Mouse (Mus musculus): Measurements from ENCODE around the gene Cygb.

DNA sequence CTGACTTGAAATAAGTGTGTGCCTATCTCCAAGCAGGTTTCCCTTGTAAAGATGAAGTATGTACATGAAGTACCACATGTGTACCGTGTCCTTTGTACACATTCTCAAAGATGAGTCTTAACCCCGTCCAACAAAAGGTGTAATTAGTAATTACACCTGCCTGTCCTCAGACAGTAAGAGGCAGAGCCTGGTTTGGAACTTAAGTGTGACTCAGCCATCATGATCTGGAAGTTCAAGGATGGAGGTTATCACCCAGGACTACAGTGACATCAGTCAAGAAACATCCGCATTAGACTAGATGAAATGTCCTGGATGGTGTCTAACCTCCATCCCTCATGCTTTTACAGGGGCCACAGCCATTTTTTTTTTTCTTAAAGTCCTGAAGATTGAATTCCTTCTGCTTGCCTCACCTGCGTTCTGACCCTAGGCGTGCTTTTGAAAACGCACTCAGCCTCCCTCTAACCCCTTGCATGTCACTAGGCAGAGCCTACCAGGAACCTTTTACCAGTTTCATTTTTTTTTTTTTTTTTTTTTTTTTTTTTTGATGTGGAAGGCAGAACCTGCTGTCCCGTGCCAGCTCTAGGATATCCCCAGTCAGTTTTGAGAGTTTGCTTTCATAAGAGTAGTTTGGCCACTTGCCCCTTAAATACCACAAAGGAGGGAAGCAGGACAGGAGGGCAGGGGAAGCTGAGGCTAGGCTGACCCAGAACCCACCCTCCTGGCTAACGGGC, 23.8 kb upstream of the Cygb start:
- TF ChIP-seq ETS1 (conservative IDR thresholded peaks at IDR 0.05; ENCODE audit: low read depth, low read length): no peak
- no peak for TF ChIP-seq CTCF (conservative IDR thresholded peaks at IDR 0.05 in 1 of 2, IDR thresholded peaks at IDR 0.05 in 1 of 2; ENCODE audit: low read depth in 2 of 2, low read length in 2 of 2)
- TF ChIP-seq POLR2A (IDR thresholded peaks at IDR 0.05; ENCODE audit: low read depth, low read length): peak; percentile 34; the same call in 1 of the 2 replicates
- no peak; the same call in 1 of the 2 replicates for TF ChIP-seq POLR2AphosphoS2 (IDR thresholded peaks at IDR 0.05; ENCODE audit: low read depth, low read length)
- TF ChIP-seq CHD2 (IDR thresholded peaks at IDR 0.05; ENCODE audit: low read length): no peak
- no peak for TF ChIP-seq GABPA (IDR thresholded peaks at IDR 0.05; ENCODE audit: insufficient replicate concordance, low read depth, low read length)
- no peak for TF ChIP-seq ZKSCAN1 (IDR thresholded peaks at IDR 0.05; ENCODE audit: borderline replicate concordance, low read depth, low read length)
- TF ChIP-seq MYC (IDR thresholded peaks at IDR 0.05; ENCODE audit: low read depth, low read length): no peak
- TF ChIP-seq ELF1 (IDR thresholded peaks at IDR 0.05; ENCODE audit: low read depth, low read length): no peak
- TF ChIP-seq E2F4 (IDR thresholded peaks at IDR 0.05; ENCODE audit: insufficient replicate concordance, low read depth, low read length): no peak
